Mouse (Mus musculus) midbrain, embryonic 16.5 days (tissue): Measurements from ENCODE around the gene B430218F22Rik. TPM values are rescaled to one million over a fixed set of nuclear protein-coding genes. Genes with fewer than 3 reads are reported as not detected.
"Not testable (repeated sequence)": the region's sequence is repeated elsewhere in the genome, so short reads cannot be mapped to it uniquely, and the experiment has no call there.

Experiments used
- ATAC-seq: fragments of 200-750 bp; cut with Nextera tagmentation; 2 replicates; pipeline ENCODE4 v1.8.0; 2017; ENCODE audit warnings: moderate TSS enrichment
- H3K27ac ChIP-seq: fragments of 300-500 bp; sonication (generic); 2 replicates; pipeline ENCODE4 v1.5.1; 2014; ENCODE audit warnings: mild to moderate bottlenecking, low read length, mixed read lengths
- H3K27me3 ChIP-seq: fragments of 300-500 bp; sonication (generic); 2 replicates; pipeline ENCODE4 v1.6.1; 2014; ENCODE audit warnings: low read depth, low read length, mixed read lengths; ENCODE audit not compliant: control insufficient read depth, insufficient read depth
- H3K36me3 ChIP-seq: fragments of 300-500 bp; sonication (generic); 2 replicates; pipeline ENCODE4 v1.6.1; 2014; ENCODE audit warnings: mild to moderate bottlenecking, low read length, moderate library complexity, mixed read lengths; ENCODE audit not compliant: control insufficient read depth, insufficient read depth
- H3K4me1 ChIP-seq: fragments of 300-500 bp; sonication (generic); 2 replicates; pipeline ENCODE4 v1.6.1; 2014; ENCODE audit warnings: mild to moderate bottlenecking, low read length, mixed read lengths; ENCODE audit not compliant: control insufficient read depth, insufficient read depth
- H3K4me2 ChIP-seq: fragments of 300-500 bp; sonication (generic); 2 replicates; pipeline ENCODE4 v1.6.1; 2014; ENCODE audit warnings: mild to moderate bottlenecking, low read length, mixed read lengths
- H3K4me3 ChIP-seq: fragments of 300-500 bp; sonication (generic); 2 replicates; pipeline ENCODE4 v1.5.1; 2014; ENCODE audit warnings: low read depth, mild to moderate bottlenecking, low read length, moderate library complexity, mixed read lengths
- H3K9ac ChIP-seq: fragments of 300-500 bp; sonication (generic); 2 replicates; pipeline ENCODE4 v1.6.1; 2014; ENCODE audit warnings: low read depth, low read length, mixed read lengths
- H3K9me3 ChIP-seq: fragments of 300-500 bp; sonication (generic); replicated peaks from 2 replicates; pipeline ENCODE4 v1.6.1; 2014; ENCODE audit warnings: mild to moderate bottlenecking, low read length, mixed read lengths; ENCODE audit not compliant: control insufficient read depth, poor library complexity, severe bottlenecking
- WGBS: fragments of 180-500 bp; shearing (Covaris S2); extraction: QIAGEN DNeasy Blood & Tissue Kit; methylation state at CpG from one replicate; pipeline ENCODE4 v1.1.7; 2014; 5-methylcytosine and 5-hydroxymethylcytosine counted together
- polyA plus RNA-seq: library from polyadenylated mRNA; unstranded; fragments of >200 nt; fragmentation: Nextera tagmentation; extraction: Ambion mirVana; gene quantifications from 2 replicates; pipeline ENCODE4 v1.2.1, GENCODE M21; 2015

The B430218F22Rik gene
- 0.88 and 1.2 TPM in 2 replicates for polyA plus RNA-seq

DNA sequence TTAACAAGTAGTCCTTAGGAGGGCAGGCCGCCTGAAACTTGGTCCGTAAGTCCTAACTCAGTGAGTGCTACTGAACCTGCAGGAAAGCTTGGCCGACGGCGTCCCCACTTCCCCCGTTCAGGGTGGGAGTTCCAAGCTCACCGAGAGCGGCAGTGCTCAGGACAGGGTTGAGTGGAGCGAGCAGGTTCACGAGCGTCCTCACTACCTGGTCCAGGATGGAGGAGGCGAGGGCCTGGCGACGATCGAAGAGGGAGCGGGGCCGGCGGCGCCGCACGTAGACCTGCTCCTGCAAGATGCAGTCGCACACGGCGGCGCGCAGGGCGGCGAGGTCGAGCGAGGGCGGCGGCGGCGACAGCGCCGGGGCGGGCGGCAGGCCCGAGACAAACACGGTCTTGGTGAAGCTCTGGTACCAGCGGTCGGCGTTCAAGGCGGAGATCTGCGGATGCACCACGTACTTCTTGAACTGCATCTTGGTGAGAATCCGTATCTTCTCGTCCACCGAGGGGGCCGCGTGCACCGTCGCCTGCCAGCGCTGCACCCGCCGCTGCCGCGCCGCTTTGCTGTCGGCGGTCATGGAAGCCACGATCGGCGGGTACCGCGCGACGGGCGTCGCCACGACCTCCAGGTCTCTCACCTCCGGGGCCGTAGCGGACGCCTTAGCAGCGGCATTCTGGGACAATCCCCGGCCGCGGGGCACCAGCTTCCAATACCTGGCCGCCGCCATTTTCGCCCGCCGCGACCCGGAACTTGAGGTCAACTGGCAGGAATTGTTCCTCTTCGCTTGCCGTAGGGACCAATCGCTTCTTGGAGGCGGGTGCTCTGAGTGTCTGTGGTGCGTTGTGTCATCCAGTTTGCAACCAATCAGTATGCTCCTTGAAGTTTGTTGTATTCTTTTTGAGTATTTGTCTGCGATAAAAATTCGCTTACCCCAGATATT, at the start of gene B430218F22Rik, which contains the start of gene Mrps30:
TSS of gene B430218F22Rik (plus strand) at position 120 of the 937 bp plus-strand sequence.
TSS of gene Mrps30 (minus strand) at position 742 of the 937 bp plus-strand sequence.
- peak; percentile 99 for ATAC-seq
- H3K4me2 ChIP-seq, result peak within 1 kb of the TSS; percentile 88
- no peaks in the 10 kb centered on the region for H3K27me3 ChIP-seq
- peaks cover 9% of the 10 kb centered on the region for H3K36me3 ChIP-seq
- H3K9ac ChIP-seq, result peak within 1 kb of the TSS; percentile 87
- H3K9me3 ChIP-seq, result no peaks in the 10 kb centered on the region
- under 1% methylated on average over 92 of the region's 93 CpGs for WGBS
- H3K4me1 ChIP-seq, result peaks cover 9% of the 10 kb centered on the region
- peak within 1 kb of the TSS; percentile 85 for H3K27ac ChIP-seq
- peak within 1 kb of the TSS; percentile 93 for H3K4me3 ChIP-seq

- ATAC-seq, result no peak
- no peak overlapping the region for H3K4me3 ChIP-seq
- H3K27ac ChIP-seq, result no peak overlapping the region
- WGBS, result 23% methylated on average over 10 of the region's 10 CpGs
- no peaks in the 10 kb centered on the region for H3K36me3 ChIP-seq
- no peak overlapping the region for H3K9ac ChIP-seq
- H3K4me1 ChIP-seq, result no peaks in the 10 kb centered on the region
- no peaks in the 10 kb centered on the region for H3K9me3 ChIP-seq
- no peaks in the 10 kb centered on the region for H3K27me3 ChIP-seq
- H3K4me2 ChIP-seq, result no peak overlapping the region
Observed at GRCm38 (mm10) chr13:118350257-118350656, 36.2 kb upstream of the B430218F22Rik start.

- Histone ChIP-seq H3K27ac (no peak overlapping the region), H3K4me3 (no peak overlapping the region), H3K36me3 (no peaks in the 10 kb centered on the region), H3K9me3 (no peaks in the 10 kb centered on the region), H3K4me2 (no peak overlapping the region), H3K4me1 (no peaks in the 10 kb centered on the region), H3K9ac (no peak overlapping the region), H3K27me3 (no peaks in the 10 kb centered on the region)
- 92% methylated on average over 10 of the region's 10 CpGs for WGBS
- no peak for ATAC-seq
Observed at GRCm38 (mm10) chr13:118350870-118351269, 35.6 kb upstream of the B430218F22Rik start.

- H3K9ac ChIP-seq, result no peak overlapping the region
- ATAC-seq, result no peak
- no peak overlapping the region for H3K4me3 ChIP-seq
- no peaks in the 10 kb centered on the region for H3K9me3 ChIP-seq
- H3K27me3 ChIP-seq, result no peaks in the 10 kb centered on the region
- 89% methylated on average over 6 of the region's 6 CpGs for WGBS
- no peak overlapping the region for H3K27ac ChIP-seq
- H3K36me3 ChIP-seq, result no peaks in the 10 kb centered on the region
- H3K4me1 ChIP-seq, result no peaks in the 10 kb centered on the region
- no peak overlapping the region for H3K4me2 ChIP-seq
Observed at GRCm38 (mm10) chr13:118363342-118363741, 23.1 kb upstream of the B430218F22Rik start.

DNA sequence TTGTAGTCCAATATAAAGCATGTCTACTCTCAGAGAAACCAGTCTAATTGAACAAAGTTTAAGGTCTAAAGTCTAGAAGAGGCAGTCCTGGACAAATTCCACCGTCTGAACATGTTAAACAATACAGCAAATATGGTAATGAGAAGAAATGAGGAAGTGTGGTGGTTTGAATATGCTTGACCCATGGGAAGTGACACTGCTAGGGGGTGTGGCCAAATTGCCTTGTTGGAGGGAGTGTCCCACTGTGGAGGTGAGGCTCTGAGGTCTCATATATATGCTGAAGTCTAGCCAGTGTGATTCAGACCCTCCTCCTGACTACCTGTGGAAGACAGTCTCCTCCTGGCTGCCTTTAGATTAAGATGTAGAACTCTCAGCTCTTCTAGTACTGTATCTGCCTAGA, 20.7 kb upstream of the B430218F22Rik start:
- no peaks in the 10 kb centered on the region for H3K36me3 ChIP-seq
- no peaks in the 10 kb centered on the region for H3K27me3 ChIP-seq
- no peak overlapping the region for H3K27ac ChIP-seq
- 79% methylated on average over 1 of the region's 1 CpGs for WGBS
- no peak for ATAC-seq
- H3K9ac ChIP-seq, result no peak overlapping the region
- H3K4me2 ChIP-seq, result no peak overlapping the region
- H3K9me3 ChIP-seq, result no peaks in the 10 kb centered on the region
- H3K4me3 ChIP-seq, result no peak overlapping the region
- no peaks in the 10 kb centered on the region for H3K4me1 ChIP-seq

GRCm38 (mm10) chr13:118372871-118373270, 13.6 kb upstream of the B430218F22Rik start:
- no peak overlapping the region for H3K4me2 ChIP-seq
- H3K27ac ChIP-seq, result no peak overlapping the region
- no peaks in the 10 kb centered on the region for H3K4me1 ChIP-seq
- 97% methylated on average over 4 of the region's 4 CpGs for WGBS
- H3K36me3 ChIP-seq, result no peaks in the 10 kb centered on the region
- H3K9me3 ChIP-seq, result no peaks in the 10 kb centered on the region
- H3K4me3 ChIP-seq, result no peak overlapping the region
- H3K9ac ChIP-seq, result no peak overlapping the region
- no peaks in the 10 kb centered on the region for H3K27me3 ChIP-seq
- no peak for ATAC-seq

DNA sequence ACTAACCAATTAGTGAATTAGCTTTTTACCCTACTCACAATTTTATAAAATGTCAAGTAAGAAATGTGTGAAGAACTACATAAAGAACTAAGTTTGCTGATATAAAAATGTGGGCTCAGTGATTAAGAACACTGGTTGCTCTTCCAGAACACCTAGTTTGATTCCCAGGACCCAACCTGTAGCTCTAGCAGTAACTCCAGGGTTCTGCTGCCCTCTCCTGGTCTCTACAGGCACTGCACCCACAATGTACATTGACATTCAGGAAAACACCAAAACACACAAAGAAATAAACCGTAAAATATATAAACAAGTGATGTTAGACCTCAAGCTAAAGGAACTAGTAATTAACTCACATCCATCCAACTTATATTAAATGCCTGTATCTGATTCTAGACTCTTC, 7.3 kb upstream of the B430218F22Rik start:
- H3K4me1 ChIP-seq, result no peaks in the 10 kb centered on the region
- H3K36me3 ChIP-seq, result peaks cover 13% of the 10 kb centered on the region
- H3K9ac ChIP-seq, result no peak overlapping the region
- no peaks in the 10 kb centered on the region for H3K9me3 ChIP-seq
- ATAC-seq, result no peak
- H3K27ac ChIP-seq, result no peak overlapping the region
- no peak overlapping the region for H3K4me3 ChIP-seq
- no peak overlapping the region for H3K4me2 ChIP-seq
- 71% methylated on average over 1 of the region's 1 CpGs for WGBS
- no peaks in the 10 kb centered on the region for H3K27me3 ChIP-seq

- H3K4me1 ChIP-seq, result peaks cover under 1% of the 10 kb centered on the region; the same call in 1 of the 2 replicates
- H3K36me3 ChIP-seq, result peaks cover 15% of the 10 kb centered on the region
- ATAC-seq, result no peak
- H3K27me3 ChIP-seq, result no peaks in the 10 kb centered on the region
- no peak overlapping the region for H3K27ac ChIP-seq
- no peak overlapping the region for H3K4me3 ChIP-seq
- no peaks in the 10 kb centered on the region for H3K9me3 ChIP-seq
- no peak overlapping the region for H3K4me2 ChIP-seq
- H3K9ac ChIP-seq, result no peak overlapping the region
- 88% methylated on average over 10 of the region's 10 CpGs for WGBS
Observed at GRCm38 (mm10) chr13:118380381-118380780, 6.0 kb upstream of the B430218F22Rik start.

GRCm38 (mm10) chr13:118387448-118387801, 995 bp downstream of the B430218F22Rik start:
- Histone ChIP-seq H3K4me2 (peak overlapping the region; percentile 51), H3K4me3 (peak overlapping the region; percentile 93)
- not testable (repeated sequence) for H3K9ac ChIP-seq, H3K27me3 ChIP-seq, H3K27ac ChIP-seq, H3K9me3 ChIP-seq, H3K4me1 ChIP-seq, H3K36me3 ChIP-seq
- ATAC-seq, result peak; percentile 77
- 7% methylated on average over 10 of the region's 10 CpGs for WGBS
